Mouse (Mus musculus): ENCODE measurements around the gene Klhl13. TPM values are rescaled to one million over a fixed set of nuclear protein-coding genes. Genes with fewer than 3 reads are reported as not detected.

The Klhl13 gene
- total RNA-seq (2023): not detected

DNA sequence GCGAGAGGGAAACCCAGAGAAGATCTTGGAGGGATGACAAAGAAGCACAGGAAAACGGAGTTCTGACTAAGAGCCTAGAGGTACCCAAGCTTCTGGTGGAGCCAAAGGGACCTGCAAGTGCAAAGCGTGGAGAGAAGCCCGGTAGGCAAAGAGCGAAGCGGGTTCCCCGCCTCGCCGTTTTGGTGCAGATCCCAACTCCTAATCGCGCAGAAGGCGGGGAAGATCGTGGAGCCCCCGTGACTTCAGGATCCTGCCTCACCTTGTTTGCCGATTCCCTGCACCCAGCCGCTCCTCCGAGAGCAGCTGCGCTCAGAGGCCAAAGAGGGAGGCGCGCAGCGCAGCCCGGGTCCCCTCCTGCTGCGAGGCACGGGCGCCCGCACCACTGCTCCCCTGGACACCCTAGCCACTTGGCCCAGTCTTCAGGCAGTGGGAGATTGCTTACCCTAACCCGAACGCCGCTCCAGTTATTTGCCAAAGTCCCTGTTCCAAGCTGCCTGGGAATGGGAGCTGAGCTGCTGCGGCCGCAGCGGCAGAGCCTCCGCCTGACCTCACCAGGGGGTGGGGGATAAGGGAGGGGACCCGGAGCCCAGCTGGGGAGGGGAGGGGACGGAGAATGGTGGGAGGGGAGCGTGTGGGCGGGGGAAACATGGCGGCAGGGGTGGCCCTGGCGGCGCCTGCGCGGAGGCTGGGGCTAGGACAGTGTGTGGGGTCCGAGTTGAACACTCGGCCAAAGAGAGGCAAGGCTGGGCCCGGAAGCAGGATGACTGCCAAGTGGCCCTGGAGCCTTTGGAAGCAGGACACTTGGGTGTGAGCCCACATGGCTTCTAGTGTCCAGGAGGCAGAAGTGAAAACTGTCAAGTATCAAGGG, at the start of gene Klhl13:
TSS of gene Klhl13 (minus strand) at position 569 of the 868 bp plus-strand sequence.

